Mouse (Mus musculus) C2C12 (cell line): Measurements from ENCODE around the gene Olfr281.

Experiments used
- CEBPB ChIP-seq: IDR thresholded peaks from one replicate; pipeline ENCODE4 v1.6.1; 2011; ENCODE audit warnings: low read depth, mild to moderate bottlenecking, control low read depth, moderate library complexity
- CTCF ChIP-seq: IDR thresholded peaks from one replicate; pipeline ENCODE4 v1.5.1; 2011; ENCODE audit not compliant: control insufficient read depth, insufficient read depth, insufficient read length
- FOSL1 ChIP-seq: IDR thresholded peaks from one replicate; pipeline ENCODE4 v1.8.0; 2011; ENCODE audit warnings: mild to moderate bottlenecking, low read length; ENCODE audit not compliant: poor library complexity, insufficient read depth, severe bottlenecking
- MAX ChIP-seq: IDR thresholded peaks from one replicate; pipeline ENCODE4 v1.6.1; 2011; ENCODE audit warnings: mild to moderate bottlenecking, control low read depth
- MYOD1 ChIP-seq: IDR thresholded peaks from one replicate; pipeline ENCODE4 v1.6.1; 2011; ENCODE audit warnings: low read depth; ENCODE audit not compliant: control insufficient read depth, insufficient read length
- MYOG ChIP-seq: IDR thresholded peaks from one replicate; pipeline ENCODE4 v1.6.1; 2011; ENCODE audit not compliant: control insufficient read depth, insufficient read length; ENCODE audit errors: extremely low read depth
- USF1 ChIP-seq: IDR thresholded peaks from one replicate; pipeline ENCODE4 v1.6.1; 2011; ENCODE audit warnings: low read depth, mild to moderate bottlenecking, control low read depth, moderate library complexity

GRCm38 (mm10) chr15:98420897-98421296 lies 31.5 kb upstream of the Olfr281 start:
- no peak for TF ChIP-seq CEBPB
- TF ChIP-seq CTCF, result no peak
- no peak for TF ChIP-seq MYOD1
- TF ChIP-seq MAX, result no peak
- TF ChIP-seq MYOG, result no peak
- TF ChIP-seq USF1, result no peak
- no peak for TF ChIP-seq FOSL1
